Comparison of ENCODE assay signal across 20 mouse cellular contexts in genomic region chr6:144989193-144989592, GRCm38 (mm10).
DNase-seq lines count a peak whose midpoint lies in the region; ATAC-seq and TF ChIP-seq lines count a peak whose summit lies in the region.
"Had no signal": no experiment of that assay in that cellular context is flagged by ENCODE, and none has a peak within 500 bp of the region (broad histone marks: within the 10 kb centered on the region; RNA-seq: fewer than 3 reads in every experiment).

No protein-coding gene starts in this region.

- no peak for TF ChIP-seq POLR2A in MEL (IDR thresholded peaks at IDR 0.05; ENCODE audit: control insufficient read depth in 1 of 2, insufficient read depth in 1 of 2, low read depth in 1 of 2, low read length in 2 of 2, poor library complexity in 1 of 2)

- H3K4me2 ChIP-seq in neural tube, embryonic 11.5 days (ENCODE audit: low read depth), result no peak overlapping the region
- H3K4me2 ChIP-seq: embryonic facial prominence, embryonic 15.5 days; forebrain, embryonic 15.5 days; heart, embryonic 15.5 days; hindbrain, embryonic 13.5 days had no signal

- H3K4me1 ChIP-seq in neural tube, embryonic 11.5 days (ENCODE audit: control insufficient read depth, insufficient read depth, low read length), result no peaks in the 10 kb centered on the region
- no peaks in the 10 kb centered on the region for H3K4me1 ChIP-seq in MEL (ENCODE audit: control insufficient read depth in 1 of 2, insufficient read depth in 2 of 2, low read length in 2 of 2)
- H3K4me1 ChIP-seq: embryonic facial prominence, embryonic 15.5 days; forebrain, embryonic 15.5 days; heart, embryonic 15.5 days; hindbrain, embryonic 13.5 days had no signal

- no peak for DNase-seq in left cerebral cortex, adult 2 months (ENCODE audit: extremely low spot score in 1 of 2, low spot score in 2 of 2)
- DNase-seq in left cerebral cortex, postnatal 25 days (ENCODE audit: low spot score in 2 of 2), result no peak
- DNase-seq in neural tube, embryonic 11.5 days (ENCODE audit: low spot score), result peak; percentile 8
- no peak for DNase-seq in neural tube, embryonic 10.5 days (ENCODE audit: extremely low spot score, low spot score)
- DNase-seq in MEL (ENCODE audit: low read depth, low spot score), result peak; percentile 2
- peak; percentile 11 for DNase-seq in splenic B cell, adult 2 months (ENCODE audit: low read depth, low spot score)
- DNase-seq in right cerebral cortex, postnatal 36 days (ENCODE audit: low spot score in 2 of 2), result no peak
- DNase-seq: cerebellum, adult 11 months; cerebellum, adult 9-11 months; gastrocnemius, postnatal 36 days; heart, postnatal 36 days; kidney, adult 2 months; right cerebral cortex, postnatal 14 days had no signal

- H3K79me2 ChIP-seq in MEL (ENCODE audit: control insufficient read depth, insufficient read depth, low read length, poor library complexity), result no peaks in the 10 kb centered on the region

- peak; percentile 28; the same call in 1 of the 2 replicates for TF ChIP-seq RAD21 in MEL (IDR thresholded peaks at IDR 0.05; ENCODE audit: low read depth, low read length)

- no peak for TF ChIP-seq EP300 in MEL (IDR thresholded peaks at IDR 0.05; ENCODE audit: low read depth in 1 of 2, low read length in 2 of 2)

- no peak overlapping the region for H3K27ac ChIP-seq in left cerebral cortex, adult 2 months
- H3K27ac ChIP-seq in neural tube, embryonic 11.5 days (ENCODE audit: low read depth, low read length), result no peak overlapping the region
- H3K27ac ChIP-seq in MEL (ENCODE audit: control insufficient read depth, low read depth, low read length), result no peak overlapping the region
- H3K27ac ChIP-seq: embryonic facial prominence, embryonic 15.5 days; forebrain, embryonic 15.5 days; heart, embryonic 15.5 days; hindbrain, embryonic 13.5 days had no signal

- no peak for ATAC-seq in neural tube, embryonic 11.5 days (ENCODE audit: insufficient read depth, low FRiP score, low TSS enrichment)
- no peak for ATAC-seq in erythroblast, adult 5-6 weeks (replicated peaks; ENCODE audit: low FRiP score, poor library complexity, severe bottlenecking)
- ATAC-seq: forebrain, embryonic 15.5 days; midbrain, embryonic 16.5 days had no signal

- H3K9ac ChIP-seq in neural tube, embryonic 11.5 days (ENCODE audit: low read length), result no peak overlapping the region
- H3K9ac ChIP-seq in MEL (ENCODE audit: control insufficient read depth, low read depth, low read length, poor library complexity, severe bottlenecking), result no peak overlapping the region
- H3K9ac ChIP-seq: embryonic facial prominence, embryonic 15.5 days; forebrain, embryonic 15.5 days; heart, embryonic 15.5 days; hindbrain, embryonic 13.5 days had no signal

- intact Hi-C loops in left cerebral cortex, adult 2 months (cut with DNase I), result no loop called here
- intact Hi-C loops in left cerebral cortex, postnatal 25 days (cut with DNase I), result no loop called here

- peak; percentile 10 for TF ChIP-seq CTCF in left cerebral cortex, adult 2 months (IDR thresholded peaks at IDR 0.05)
- peak in 2 of 3 experiments; percentile 22 to 27; a peak in 3 of 6 replicates for TF ChIP-seq CTCF in MEL (IDR thresholded peaks at IDR 0.05 in 2 of 3, conservative IDR thresholded peaks at IDR 0.05 in 1 of 3; ENCODE audit: control insufficient read depth in 1 of 3, insufficient read depth in 1 of 3, low read depth in 2 of 3, low read length in 3 of 3, poor library complexity in 1 of 3, severe bottlenecking in 1 of 3)

- WGBS in neural tube, embryonic 11.5 days, result 87% methylated on average over 4 of the region's 4 CpGs

- H3K9me3 ChIP-seq in neural tube, embryonic 11.5 days (ENCODE audit: control insufficient read depth, low read length), result no peaks in the 10 kb centered on the region
- no peaks in the 10 kb centered on the region for H3K9me3 ChIP-seq in MEL (replicated peaks; ENCODE audit: insufficient read depth, low read length)
- H3K9me3 ChIP-seq: embryonic facial prominence, embryonic 15.5 days; forebrain, embryonic 15.5 days; heart, embryonic 15.5 days; hindbrain, embryonic 13.5 days had no signal

- no peak overlapping the region for H3K4me3 ChIP-seq in left cerebral cortex, adult 2 months
- H3K4me3 ChIP-seq in neural tube, embryonic 11.5 days (ENCODE audit: low read depth, low read length), result no peak overlapping the region
- no peak overlapping the region for H3K4me3 ChIP-seq in MEL (ENCODE audit: control insufficient read depth in 1 of 2, insufficient read depth in 1 of 2, low read depth in 2 of 2, low read length in 2 of 2)
- H3K4me3 ChIP-seq: embryonic facial prominence, embryonic 15.5 days; forebrain, embryonic 15.5 days; heart, embryonic 15.5 days; hindbrain, embryonic 13.5 days had no signal

- no peaks in the 10 kb centered on the region for H3K27me3 ChIP-seq in neural tube, embryonic 11.5 days (ENCODE audit: control insufficient read depth, insufficient read depth, low read length)
- H3K27me3 ChIP-seq in MEL (ENCODE audit: control insufficient read depth in 1 of 2, insufficient read depth in 2 of 2, low read length in 2 of 2), result no peaks in the 10 kb centered on the region
- H3K27me3 ChIP-seq in splenic B cell, adult 2 months (ENCODE audit: control insufficient read depth, insufficient read depth, low read length, poor library complexity, severe bottlenecking), result no peaks in the 10 kb centered on the region
- H3K27me3 ChIP-seq: embryonic facial prominence, embryonic 15.5 days; forebrain, embryonic 15.5 days; heart, embryonic 15.5 days; hindbrain, embryonic 13.5 days had no signal

- H3K36me3 ChIP-seq in neural tube, embryonic 11.5 days (ENCODE audit: control insufficient read depth, insufficient read depth, low read length), result no peaks in the 10 kb centered on the region
- H3K36me3 ChIP-seq in MEL (ENCODE audit: control insufficient read depth in 1 of 2, insufficient read depth in 2 of 2, low read length in 2 of 2), result no peaks in the 10 kb centered on the region
- H3K36me3 ChIP-seq in splenic B cell, adult 2 months (ENCODE audit: control insufficient read depth, insufficient read depth, low read length, poor library complexity, severe bottlenecking), result no peaks in the 10 kb centered on the region
- H3K36me3 ChIP-seq: embryonic facial prominence, embryonic 15.5 days; forebrain, embryonic 15.5 days; G1E; heart, embryonic 15.5 days; hindbrain, embryonic 13.5 days had no signal

TF ChIP-seq in MEL, 35 proteins besides CTCF, POLR2A, EP300 and RAD21:
- no peak for TF ChIP-seq GABPA (IDR thresholded peaks at IDR 0.05; ENCODE audit: low read depth, low read length)
- TF ChIP-seq NELFE (IDR thresholded peaks at IDR 0.05; ENCODE audit: low read depth, low read length), result no peak
- no peak for TF ChIP-seq NRF1 (IDR thresholded peaks at IDR 0.05; ENCODE audit: insufficient read depth, low read depth, low read length, poor library complexity, severe bottlenecking)
- no peak for TF ChIP-seq GATA1 (IDR thresholded peaks at IDR 0.05; ENCODE audit: low read depth, low read length)
- no peak for TF ChIP-seq UBTF (IDR thresholded peaks at IDR 0.05; ENCODE audit: borderline replicate concordance, insufficient read depth, low read depth, low read length)
- TF ChIP-seq USF1 (IDR thresholded peaks at IDR 0.05; ENCODE audit: low read depth, low read length), result no peak
- TF ChIP-seq SIN3A (IDR thresholded peaks at IDR 0.05; ENCODE audit: low read length), result no peak
- no peak for TF ChIP-seq POLR2AphosphoS2 (IDR thresholded peaks at IDR 0.05; ENCODE audit: low read length)
- no peak for TF ChIP-seq TBP (IDR thresholded peaks at IDR 0.05; ENCODE audit: low read depth, low read length)
- no peak for TF ChIP-seq BHLHE40 (IDR thresholded peaks at IDR 0.05; ENCODE audit: borderline replicate concordance, low read depth, low read length)
- no peak for TF ChIP-seq ZMIZ1 (IDR thresholded peaks at IDR 0.05; ENCODE audit: low read depth, low read length)
- no peak for TF ChIP-seq HCFC1 (IDR thresholded peaks at IDR 0.05; ENCODE audit: low read depth, low read length)
- TF ChIP-seq MEF2A (IDR thresholded peaks at IDR 0.05; ENCODE audit: extremely low read depth, insufficient replicate concordance, low read depth, low read length, poor library complexity, severe bottlenecking), result no peak
TF ChIP-seq in MEL: peak in this region for 0.

Comparison
In these comparisons a context has a peak if more than half of its experiments do, and no peak if none do; other contexts are left out.
1. DNase-seq: peak in neural tube, embryonic 11.5 days (single experiment), MEL (single experiment) and splenic B cell, adult 2 months (single experiment); none in left cerebral cortex, adult 2 months (0 of 2), left cerebral cortex, postnatal 25 days (0 of 2), neural tube, embryonic 10.5 days (single experiment) and right cerebral cortex, postnatal 36 days (0 of 2).